Mouse (Mus musculus): ENCODE measurements around the gene Sema4f. TPM values are rescaled to one million over a fixed set of nuclear protein-coding genes. Genes with fewer than 3 reads are reported as not detected.
A peak's percentile ranks its signal among the peaks of the same experiment; 100 is the strongest.

Sema4f gene
- polyA plus RNA-seq, 1 experiment from 2014 or later: 3.4 TPM

DNA sequence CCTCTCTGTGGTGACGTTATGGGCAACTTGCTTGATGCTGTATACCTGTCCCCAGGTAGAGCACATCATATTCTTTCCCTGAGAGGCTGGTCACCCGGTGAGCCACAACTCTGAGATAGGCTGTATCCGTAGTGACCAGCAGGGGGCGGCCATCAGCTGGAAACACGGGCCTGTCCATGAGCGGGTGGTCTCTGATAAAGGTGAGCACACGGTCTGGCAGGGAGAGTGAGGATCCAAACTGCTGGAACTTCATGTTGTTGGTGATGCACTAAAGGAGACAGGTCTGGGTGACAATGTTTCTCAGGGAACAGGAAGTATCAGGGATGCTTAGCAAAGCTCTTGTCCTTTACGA is 21.8 kb downstream of the Sema4f start:
- H3K4me1 ChIP-seq (ENCODE audit: control insufficient read depth, insufficient read depth, low read length): no peaks in the 10 kb centered on the region
- DNase-seq (ENCODE audit: low spot score) (peak; percentile 58), ATAC-seq (ENCODE audit: insufficient read depth, low FRiP score, low TSS enrichment) (0 out of 2 replicates have a peak, but pooled peaks have one; percentile 41)
- no peak overlapping the region for H3K27ac ChIP-seq (ENCODE audit: low read depth, low read length)
- WGBS: 18% methylated on average over 8 of the region's 8 CpGs
- H3K36me3 ChIP-seq (ENCODE audit: control insufficient read depth, insufficient read depth, low read length): no peaks in the 10 kb centered on the region
- no peak overlapping the region for H3K4me3 ChIP-seq (ENCODE audit: low read depth, low read length)
- no peak overlapping the region for H3K9ac ChIP-seq (ENCODE audit: low read length)
- H3K27me3 ChIP-seq (ENCODE audit: control insufficient read depth, insufficient read depth, low read length): no peaks in the 10 kb centered on the region
- H3K9me3 ChIP-seq (ENCODE audit: control insufficient read depth, low read length): no peaks in the 10 kb centered on the region
- H3K4me2 ChIP-seq (ENCODE audit: low read depth): no peak overlapping the region

DNA sequence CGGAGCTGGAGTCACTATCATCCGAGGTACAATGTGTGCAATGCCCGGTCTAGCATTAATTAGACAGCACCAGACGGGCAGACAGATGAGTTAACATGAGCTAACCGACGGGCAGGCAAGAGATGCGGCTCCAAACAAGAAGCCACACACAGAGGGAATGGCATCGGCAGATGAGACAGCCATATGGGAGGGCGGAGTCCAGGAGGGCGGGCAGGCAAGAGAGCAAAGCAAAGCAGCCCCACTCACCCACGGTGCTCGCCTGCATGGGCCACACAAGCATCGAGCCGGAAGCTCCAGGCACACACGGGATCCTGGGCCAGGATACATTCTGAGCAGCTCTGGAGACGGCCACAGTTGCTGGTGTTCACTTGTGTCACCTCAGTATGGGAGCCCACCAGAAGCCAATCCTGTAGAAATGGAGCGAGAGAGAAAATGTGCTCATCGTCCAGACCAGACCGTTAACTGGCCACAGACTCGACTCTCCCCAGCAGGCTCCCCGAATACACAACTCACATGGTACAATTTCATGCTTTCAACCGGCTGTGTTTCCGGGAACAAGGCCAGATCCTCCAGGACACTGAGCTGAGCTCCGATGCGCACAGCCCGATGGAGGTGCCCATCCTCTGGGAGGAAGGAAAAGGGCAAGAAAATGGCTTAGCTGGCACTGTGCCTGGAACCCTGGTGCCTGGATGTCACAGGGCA is 22.3 kb downstream of the Sema4f start:
- Histone ChIP-seq H3K4me3 (ENCODE audit: low read depth, low read length) (no peak overlapping the region), H3K9ac (ENCODE audit: low read length) (no peak overlapping the region), H3K4me2 (ENCODE audit: low read depth) (no peak overlapping the region), H3K4me1 (ENCODE audit: control insufficient read depth, insufficient read depth, low read length) (no peaks in the 10 kb centered on the region), H3K27me3 (ENCODE audit: control insufficient read depth, insufficient read depth, low read length) (no peaks in the 10 kb centered on the region), H3K9me3 (ENCODE audit: control insufficient read depth, low read length) (no peaks in the 10 kb centered on the region), H3K36me3 (ENCODE audit: control insufficient read depth, insufficient read depth, low read length) (no peaks in the 10 kb centered on the region), H3K27ac (ENCODE audit: low read depth, low read length) (no peak overlapping the region)
- no peak for DNase-seq (ENCODE audit: low spot score)
- 76% methylated on average over 26 of the region's 26 CpGs for WGBS
- ATAC-seq (ENCODE audit: insufficient read depth, low FRiP score, low TSS enrichment): no peak

DNA sequence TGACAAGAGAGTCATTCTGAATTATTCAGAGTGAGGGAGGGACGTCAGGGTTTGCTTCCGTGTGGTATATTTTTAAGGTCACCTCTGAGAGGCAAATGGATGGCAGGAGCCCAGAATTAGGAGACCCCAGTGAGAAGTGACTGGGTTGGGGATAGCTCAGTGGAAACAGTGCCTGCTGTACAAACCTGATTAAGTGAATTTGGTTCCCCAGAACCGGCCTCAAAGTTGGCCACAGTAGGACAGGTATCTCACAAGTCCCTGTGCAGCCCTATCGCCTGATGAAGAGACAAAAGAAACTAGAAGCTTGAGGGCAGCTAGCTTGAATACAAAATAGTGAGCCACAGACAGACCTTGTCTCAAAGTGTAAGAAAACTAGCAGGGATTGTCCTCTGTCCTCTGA is 23.1 kb downstream of the Sema4f start:
- Histone ChIP-seq H3K4me1 (ENCODE audit: control insufficient read depth, insufficient read depth, low read length) (no peaks in the 10 kb centered on the region), H3K4me3 (ENCODE audit: low read depth, low read length) (no peak overlapping the region), H3K4me2 (ENCODE audit: low read depth) (no peak overlapping the region), H3K27ac (ENCODE audit: low read depth, low read length) (no peak overlapping the region), H3K27me3 (ENCODE audit: control insufficient read depth, insufficient read depth, low read length) (no peaks in the 10 kb centered on the region), H3K9me3 (ENCODE audit: control insufficient read depth, low read length) (no peaks in the 10 kb centered on the region), H3K36me3 (ENCODE audit: control insufficient read depth, insufficient read depth, low read length) (no peaks in the 10 kb centered on the region), H3K9ac (ENCODE audit: low read length) (no peak overlapping the region)
- DNase-seq (ENCODE audit: low spot score) (no peak), ATAC-seq (ENCODE audit: insufficient read depth, low FRiP score, low TSS enrichment) (no peak)
- WGBS: 91% methylated on average over 4 of the region's 4 CpGs

DNA sequence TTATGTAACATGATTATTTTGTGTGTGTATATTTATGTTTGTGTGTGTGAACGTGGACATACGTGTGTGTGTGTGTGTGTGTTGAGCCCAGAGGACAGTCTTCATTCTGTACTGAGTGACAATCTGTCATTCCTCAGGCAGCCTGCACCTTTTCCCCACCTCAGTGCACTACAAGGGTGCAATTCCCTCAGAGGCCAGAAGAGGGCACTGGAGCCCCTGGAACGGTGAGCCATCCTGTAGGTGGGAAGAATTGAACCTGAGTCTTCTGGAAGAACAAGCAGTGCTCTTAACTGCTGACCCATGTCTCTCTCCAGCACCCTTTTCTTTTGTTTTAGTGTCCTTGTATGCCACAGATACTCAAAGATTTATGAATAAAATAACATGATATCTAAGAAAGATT is 23.7 kb downstream of the Sema4f start:
- DNase-seq (ENCODE audit: low spot score) (peak; percentile 60), ATAC-seq (ENCODE audit: insufficient read depth, low FRiP score, low TSS enrichment) (no peak)
- Histone ChIP-seq H3K4me3 (ENCODE audit: low read depth, low read length) (no peak overlapping the region), H3K4me1 (ENCODE audit: control insufficient read depth, insufficient read depth, low read length) (no peaks in the 10 kb centered on the region), H3K4me2 (ENCODE audit: low read depth) (no peak overlapping the region), H3K9me3 (ENCODE audit: control insufficient read depth, low read length) (no peaks in the 10 kb centered on the region), H3K36me3 (ENCODE audit: control insufficient read depth, insufficient read depth, low read length) (no peaks in the 10 kb centered on the region), H3K27ac (ENCODE audit: low read depth, low read length) (no peak overlapping the region), H3K27me3 (ENCODE audit: control insufficient read depth, insufficient read depth, low read length) (no peaks in the 10 kb centered on the region), H3K9ac (ENCODE audit: low read length) (no peak overlapping the region)
- WGBS: 29% methylated on average over 3 of the region's 3 CpGs

DNA sequence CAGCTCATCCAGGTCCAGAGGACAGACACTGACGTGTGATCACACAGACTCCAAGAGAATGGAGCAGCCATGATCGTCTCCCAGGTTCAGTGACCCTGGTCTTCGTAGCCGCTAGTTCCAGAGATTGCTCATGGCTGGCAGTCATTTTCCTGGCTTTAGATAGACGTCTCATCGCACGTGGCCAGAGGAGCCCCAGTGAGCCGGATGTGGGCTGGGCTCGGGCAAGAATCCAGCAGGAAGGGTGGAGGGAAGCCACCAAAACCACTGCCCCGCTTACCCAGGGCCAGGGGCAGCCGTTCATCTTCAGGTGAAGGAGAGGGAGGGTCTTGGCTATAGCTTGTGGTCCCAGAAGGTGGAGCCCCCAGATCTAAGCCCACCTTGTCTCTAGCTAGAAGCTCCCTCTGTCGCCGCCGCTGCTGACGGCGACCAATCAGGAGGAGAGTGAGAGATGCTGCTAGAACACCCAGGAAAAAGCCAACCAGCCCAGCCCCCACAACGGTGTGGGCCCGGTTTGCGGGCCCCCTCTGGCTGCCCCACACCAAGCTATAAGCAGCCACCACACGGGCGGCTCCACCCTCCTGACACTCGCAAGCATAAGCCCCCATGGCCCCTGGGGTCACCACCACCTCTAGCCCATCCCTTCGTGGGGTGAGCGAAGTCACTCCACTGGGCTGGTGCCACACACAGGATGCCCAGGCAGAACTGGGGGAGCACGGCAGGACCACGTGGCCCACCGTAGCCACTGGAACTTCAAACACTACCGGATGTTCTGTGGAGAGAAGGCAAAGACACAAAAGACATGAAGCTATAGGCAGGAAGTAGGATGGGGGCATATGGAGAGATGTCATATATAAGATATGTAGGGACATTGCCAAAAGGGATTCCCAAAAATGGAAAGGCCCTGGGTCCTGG is 26.0 kb downstream of the Sema4f start:
- Histone ChIP-seq H3K27ac (ENCODE audit: low read depth, low read length) (no peak overlapping the region), H3K9me3 (ENCODE audit: control insufficient read depth, low read length) (no peaks in the 10 kb centered on the region), H3K27me3 (ENCODE audit: control insufficient read depth, insufficient read depth, low read length) (no peaks in the 10 kb centered on the region), H3K4me2 (ENCODE audit: low read depth) (no peak overlapping the region), H3K9ac (ENCODE audit: low read length) (no peak overlapping the region), H3K4me3 (ENCODE audit: low read depth, low read length) (no peak overlapping the region), H3K36me3 (ENCODE audit: control insufficient read depth, insufficient read depth, low read length) (no peaks in the 10 kb centered on the region), H3K4me1 (ENCODE audit: control insufficient read depth, insufficient read depth, low read length) (no peaks in the 10 kb centered on the region)
- ATAC-seq (ENCODE audit: insufficient read depth, low FRiP score, low TSS enrichment) (no peak), DNase-seq (ENCODE audit: low spot score) (no peak)
- WGBS: 78% methylated on average over 28 of the region's 28 CpGs

DNA sequence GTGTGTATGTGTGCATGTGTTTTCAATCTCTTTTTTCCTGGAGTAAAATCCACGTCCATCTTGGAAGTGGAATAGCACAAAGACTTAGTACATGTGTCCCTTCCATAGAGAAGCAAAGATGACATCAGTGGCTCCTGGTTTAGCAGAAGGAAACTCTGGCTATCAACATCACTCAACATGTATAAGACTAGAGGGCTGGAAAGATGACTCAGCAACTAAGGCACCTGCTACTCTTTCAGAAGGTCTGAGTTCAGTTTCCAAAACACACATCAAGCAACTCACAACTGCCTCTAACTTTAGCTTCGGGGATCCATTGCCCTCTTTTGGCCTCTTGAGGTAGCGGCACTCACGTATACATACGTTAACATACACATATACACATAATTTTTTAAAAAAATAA is 28.3 kb downstream of the Sema4f start:
- no peaks in the 10 kb centered on the region for H3K9me3 ChIP-seq (ENCODE audit: control insufficient read depth, low read length)
- no peak overlapping the region for H3K27ac ChIP-seq (ENCODE audit: low read depth, low read length)
- ATAC-seq (ENCODE audit: insufficient read depth, low FRiP score, low TSS enrichment) (no peak), DNase-seq (ENCODE audit: low spot score) (no peak)
- no peak overlapping the region for H3K9ac ChIP-seq (ENCODE audit: low read length)
- WGBS: 89% methylated on average over 5 of the region's 5 CpGs
- no peaks in the 10 kb centered on the region for H3K27me3 ChIP-seq (ENCODE audit: control insufficient read depth, insufficient read depth, low read length)
- no peak overlapping the region for H3K4me3 ChIP-seq (ENCODE audit: low read depth, low read length)
- H3K4me2 ChIP-seq (ENCODE audit: low read depth): no peak overlapping the region
- no peaks in the 10 kb centered on the region for H3K4me1 ChIP-seq (ENCODE audit: control insufficient read depth, insufficient read depth, low read length)
- H3K36me3 ChIP-seq (ENCODE audit: control insufficient read depth, insufficient read depth, low read length): no peaks in the 10 kb centered on the region

DNA sequence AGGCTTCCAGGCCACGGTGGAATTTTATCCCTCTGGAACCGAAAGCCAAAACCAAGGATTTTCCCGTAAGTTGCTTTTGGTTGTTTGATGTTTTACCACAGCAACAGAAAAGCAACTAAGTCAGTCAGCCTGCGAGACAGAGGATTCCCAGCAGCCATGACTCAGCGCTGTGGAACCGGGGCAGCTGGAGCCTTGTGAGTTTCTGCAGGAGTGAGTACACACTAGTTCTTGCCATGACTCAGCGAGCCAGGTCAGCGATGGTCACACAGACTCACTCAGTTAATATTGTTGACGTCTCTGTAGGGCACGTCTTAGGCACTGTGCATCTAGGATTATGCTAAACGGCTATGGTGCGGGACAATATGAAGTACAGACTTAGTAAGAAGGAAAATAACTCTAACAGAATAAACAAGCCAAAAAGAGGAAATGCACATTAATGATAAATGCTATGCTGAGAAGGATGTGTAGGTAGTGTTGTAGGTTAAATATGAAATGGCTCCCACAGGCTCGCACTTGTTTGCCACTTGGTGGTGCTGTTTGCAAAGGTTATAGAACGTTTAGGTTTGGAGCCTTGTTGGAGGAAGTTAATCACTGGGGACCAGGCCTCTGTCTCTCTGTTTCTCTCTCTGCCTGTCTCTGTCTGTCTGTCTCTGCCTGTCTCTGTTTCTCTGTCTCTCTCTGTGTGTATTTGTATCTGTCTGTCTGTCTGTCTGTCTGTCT is 30.3 kb downstream of the Sema4f start:
- no peaks in the 10 kb centered on the region for H3K4me1 ChIP-seq (ENCODE audit: control insufficient read depth, insufficient read depth, low read length)
- no peak overlapping the region for H3K9ac ChIP-seq (ENCODE audit: low read length)
- 66% methylated on average over 14 of the region's 14 CpGs for WGBS
- DNase-seq (ENCODE audit: low spot score) (peak; percentile 21), ATAC-seq (ENCODE audit: insufficient read depth, low FRiP score, low TSS enrichment) (no peak)
- no peaks in the 10 kb centered on the region for H3K9me3 ChIP-seq (ENCODE audit: control insufficient read depth, low read length)
- no peaks in the 10 kb centered on the region for H3K36me3 ChIP-seq (ENCODE audit: control insufficient read depth, insufficient read depth, low read length)
- H3K27me3 ChIP-seq (ENCODE audit: control insufficient read depth, insufficient read depth, low read length): no peaks in the 10 kb centered on the region
- H3K4me2 ChIP-seq (ENCODE audit: low read depth): no peak overlapping the region
- no peak overlapping the region for H3K27ac ChIP-seq (ENCODE audit: low read depth, low read length)
- no peak overlapping the region for H3K4me3 ChIP-seq (ENCODE audit: low read depth, low read length)

DNA sequence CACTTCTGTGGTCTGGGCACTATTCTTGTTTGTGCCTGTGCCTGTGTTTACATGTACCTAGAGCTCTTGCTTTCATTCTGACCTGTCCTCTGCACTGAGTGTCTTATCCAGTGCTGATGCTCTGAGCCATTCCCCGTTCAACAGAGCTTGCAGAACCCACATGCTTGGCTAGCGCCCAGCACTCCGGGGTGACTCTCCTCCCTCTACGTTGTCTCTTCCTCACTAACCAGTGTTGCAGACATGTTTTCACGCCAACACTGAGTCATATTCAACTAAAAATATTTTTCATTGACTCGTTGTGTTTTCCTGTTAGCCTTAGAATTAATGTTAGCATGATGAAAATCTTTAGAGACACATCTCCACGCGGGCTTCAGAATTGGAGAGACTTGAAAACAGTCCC is 31.5 kb downstream of the Sema4f start:
- no peak overlapping the region for H3K4me2 ChIP-seq (ENCODE audit: low read depth)
- DNase-seq (ENCODE audit: low spot score): no peak
- no peak for ATAC-seq (ENCODE audit: insufficient read depth, low FRiP score, low TSS enrichment)
- 88% methylated on average over 8 of the region's 8 CpGs for WGBS
- no peaks in the 10 kb centered on the region for H3K36me3 ChIP-seq (ENCODE audit: control insufficient read depth, insufficient read depth, low read length)
- no peaks in the 10 kb centered on the region for H3K9me3 ChIP-seq (ENCODE audit: control insufficient read depth, low read length)
- H3K9ac ChIP-seq (ENCODE audit: low read length): no peak overlapping the region
- no peak overlapping the region for H3K27ac ChIP-seq (ENCODE audit: low read depth, low read length)
- H3K4me1 ChIP-seq (ENCODE audit: control insufficient read depth, insufficient read depth, low read length): no peaks in the 10 kb centered on the region
- H3K4me3 ChIP-seq (ENCODE audit: low read depth, low read length): no peak overlapping the region
- H3K27me3 ChIP-seq (ENCODE audit: control insufficient read depth, insufficient read depth, low read length): no peaks in the 10 kb centered on the region
